Mouse (Mus musculus): Measurements from ENCODE around the gene Smox.

Smox gene

DNA sequence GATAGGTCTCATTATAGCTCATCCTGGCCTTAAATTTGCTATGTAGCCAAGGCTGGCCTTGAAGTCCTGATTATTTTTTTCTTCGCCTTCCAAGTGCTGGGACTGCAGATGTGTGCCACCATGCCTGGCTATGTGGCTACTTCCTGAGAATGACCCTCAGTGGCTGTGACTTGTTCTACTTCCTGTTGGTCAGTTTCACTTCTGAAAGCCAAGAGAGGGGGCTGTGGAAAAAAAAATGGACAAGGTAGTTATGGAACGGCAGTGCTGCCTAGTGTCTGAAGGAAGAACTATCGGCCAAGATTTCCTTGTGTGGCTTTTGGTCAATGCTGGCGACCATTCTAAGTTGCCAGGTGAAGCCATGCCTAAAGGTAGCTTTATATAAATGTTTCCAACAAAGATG, 26.3 kb downstream of the Smox start:
- DNase-seq: peak; percentile 62

DNA sequence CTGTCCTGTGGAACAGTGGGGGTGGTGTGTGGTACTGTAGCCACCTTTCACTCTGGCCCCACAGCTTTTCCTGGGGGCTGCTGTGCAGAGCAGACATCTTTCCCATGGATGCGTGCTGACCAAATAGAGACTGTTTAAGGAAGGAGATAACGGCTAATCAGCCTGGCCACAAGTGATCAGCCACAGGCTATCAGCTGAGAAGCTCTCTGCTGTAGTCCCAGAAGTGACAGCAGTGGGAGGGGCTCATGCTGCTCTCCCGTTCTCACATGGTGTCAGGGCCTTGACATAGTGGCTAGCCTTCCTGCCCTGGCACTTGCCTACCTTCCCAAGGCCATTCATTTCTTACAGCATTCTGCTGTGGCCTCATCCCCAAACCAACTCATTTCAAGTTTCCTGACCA, 27.5 kb downstream of the Smox start:
- DNase-seq: no peak

DNA sequence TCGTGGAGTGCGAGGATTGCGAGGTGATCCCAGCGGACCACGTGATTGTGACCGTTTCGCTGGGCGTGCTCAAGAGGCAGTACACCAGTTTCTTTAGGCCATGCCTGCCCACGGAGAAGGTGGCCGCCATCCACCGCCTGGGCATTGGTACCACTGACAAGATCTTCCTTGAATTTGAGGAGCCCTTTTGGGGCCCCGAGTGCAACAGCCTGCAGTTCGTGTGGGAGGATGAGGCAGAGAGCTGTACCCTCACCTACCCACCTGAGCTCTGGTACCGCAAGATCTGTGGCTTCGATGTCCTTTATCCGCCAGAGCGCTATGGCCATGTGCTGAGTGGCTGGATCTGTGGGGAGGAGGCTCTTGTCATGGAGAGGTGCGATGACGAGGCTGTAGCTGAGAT, 29.4 kb downstream of the Smox start:
- no peak for DNase-seq

DNA sequence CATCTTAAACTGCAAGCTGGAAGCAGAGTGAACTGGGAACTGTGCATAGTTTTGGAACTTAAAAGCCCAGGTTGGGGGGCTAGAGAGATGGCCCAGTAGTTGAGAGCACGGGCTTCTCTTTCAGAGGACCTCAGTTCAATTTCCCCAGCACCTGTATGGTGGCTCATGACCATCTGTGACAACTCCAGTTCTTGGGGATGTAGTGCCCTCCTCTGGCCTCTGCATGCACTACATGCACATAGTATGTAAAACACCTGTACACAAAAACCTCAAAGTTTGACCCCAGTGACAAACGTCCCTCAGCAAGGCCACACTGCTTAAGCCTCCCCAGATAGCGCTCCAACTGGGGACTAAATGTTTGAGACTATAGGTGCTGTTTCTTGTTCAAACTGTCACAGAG, 35.8 kb downstream of the Smox start:
- no peak for DNase-seq

DNA sequence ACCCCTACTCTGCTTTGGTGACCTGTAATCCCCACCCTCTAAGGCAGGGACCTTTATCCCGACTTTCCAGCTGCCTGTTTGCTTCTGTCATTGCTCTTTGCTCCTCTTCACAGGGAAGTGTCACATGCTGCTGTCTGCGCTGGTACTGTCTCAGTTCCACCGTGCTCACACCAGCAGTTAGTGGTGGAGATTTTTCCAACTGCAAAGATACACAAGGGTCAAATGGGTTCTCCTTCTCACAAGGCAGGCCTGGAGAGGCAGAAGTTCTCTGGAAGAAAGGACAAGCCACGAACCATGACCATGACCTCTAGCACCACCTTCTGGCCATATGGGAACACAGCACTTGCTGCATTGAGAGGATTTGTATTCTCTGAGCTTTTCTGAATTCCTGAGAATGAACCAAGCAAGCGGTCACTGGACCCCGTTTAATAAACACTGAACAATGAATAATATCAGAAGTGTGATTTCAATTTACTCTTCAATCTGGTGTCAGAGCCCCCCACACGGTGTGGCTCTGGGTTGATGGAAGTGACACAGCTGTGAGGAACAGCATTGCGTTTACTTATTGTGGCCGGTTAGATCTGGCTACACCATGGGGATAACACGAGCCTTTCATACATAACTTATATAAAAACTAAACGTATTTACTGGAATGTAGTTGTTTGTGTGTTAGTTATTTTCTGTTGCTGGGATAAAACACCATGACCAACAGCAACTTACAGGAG, 38.8 kb downstream of the Smox start:
- peak; percentile 66 for DNase-seq

DNA sequence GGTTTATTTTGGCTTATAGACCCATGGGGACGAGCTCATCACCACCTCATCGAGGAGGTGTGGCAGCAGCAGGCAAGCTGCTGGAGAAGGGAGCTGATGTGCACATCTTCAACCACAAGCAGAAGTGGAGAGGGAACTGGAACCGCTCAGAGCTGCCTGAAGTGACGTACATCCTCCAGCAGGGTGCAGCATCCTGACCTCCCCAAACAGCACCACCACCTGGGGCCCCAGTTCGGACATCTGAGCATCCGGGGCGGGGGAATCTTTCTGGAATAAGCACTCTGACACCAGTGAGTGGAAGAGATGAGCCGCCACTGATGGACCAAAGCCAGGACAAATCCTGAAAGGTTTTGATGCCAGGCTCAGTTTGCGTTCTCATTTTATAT, 39.3 kb downstream of the Smox start:
- no peak for DNase-seq

DNA sequence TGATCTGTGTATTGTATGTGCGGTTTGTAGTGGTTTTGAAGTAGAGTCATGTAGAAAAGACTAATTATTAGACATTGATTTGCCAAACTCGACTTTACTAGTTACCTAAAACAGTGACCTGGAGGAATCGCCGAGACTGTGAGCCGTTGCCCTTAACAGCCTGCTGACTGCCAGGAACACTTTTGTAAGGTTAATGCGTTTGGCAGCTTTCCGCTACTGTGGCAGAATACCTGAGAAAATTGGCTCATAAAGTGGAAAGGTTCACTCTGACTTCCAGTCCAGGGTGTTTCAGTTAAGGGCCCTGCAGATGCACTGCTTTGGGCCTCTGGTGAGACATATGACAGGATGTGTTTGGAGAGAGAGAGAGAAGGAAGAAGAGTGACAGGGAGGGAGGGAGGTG, 40.0 kb downstream of the Smox start:
- no peak for DNase-seq

DNA sequence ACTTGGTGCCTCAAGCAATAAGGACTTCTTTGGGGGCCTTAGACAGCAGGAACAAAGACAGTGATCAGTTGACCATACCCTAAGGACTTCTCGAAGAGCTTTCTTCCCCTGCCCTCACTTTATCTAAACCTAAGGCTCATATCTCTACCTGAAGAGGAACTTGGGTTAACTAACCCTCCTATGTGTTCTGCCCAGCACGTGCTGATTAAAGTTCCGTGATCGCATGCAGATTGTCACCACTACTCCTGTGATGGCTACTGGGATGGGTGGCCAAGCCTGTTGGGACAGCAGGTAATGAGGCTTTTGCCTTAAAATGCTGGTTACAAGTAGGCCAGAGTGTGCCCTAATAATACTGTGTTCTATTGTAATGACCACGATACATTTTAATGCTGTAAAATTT, 43.9 kb downstream of the Smox start:
- DNase-seq: no peak

DNA sequence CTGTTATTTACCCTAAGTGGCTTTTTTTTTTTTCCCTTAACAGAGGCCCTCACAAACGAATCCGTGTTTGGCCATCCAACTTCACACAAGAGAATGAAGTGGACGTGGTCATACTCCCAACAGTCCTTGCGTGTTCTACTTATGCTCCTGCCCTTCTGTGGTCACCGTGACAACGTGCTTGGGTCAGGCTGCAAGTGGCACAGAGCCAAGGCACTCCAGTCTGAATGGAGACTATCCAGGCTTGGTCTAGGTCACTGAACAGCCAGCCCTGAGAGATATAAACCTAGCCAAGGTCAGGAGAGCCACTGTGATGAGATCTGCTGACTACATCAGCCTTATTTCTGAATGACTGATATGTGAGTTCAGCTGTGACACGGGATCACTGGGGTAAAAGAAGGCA, 47.0 kb downstream of the Smox start:
- no peak for DNase-seq

DNA sequence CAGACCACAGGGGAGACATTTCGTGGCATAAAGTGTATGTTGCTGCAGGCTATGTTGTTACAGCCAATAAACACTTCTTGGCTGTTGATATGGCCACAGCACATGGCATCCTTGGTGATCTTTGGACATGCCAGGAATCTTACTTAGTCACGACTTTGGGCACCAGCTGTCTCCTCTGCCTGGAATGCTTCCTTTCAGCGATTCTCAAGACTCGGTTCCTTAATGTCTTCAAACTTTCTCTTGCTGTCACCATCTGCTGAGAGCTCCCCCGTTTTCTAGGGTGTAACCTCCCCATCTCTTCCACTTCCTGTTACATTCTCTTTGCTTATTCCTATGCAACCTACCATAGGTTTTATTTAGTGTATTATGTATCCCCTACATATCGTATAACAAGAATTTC, 48.5 kb downstream of the Smox start:
- DNase-seq: no peak

DNA sequence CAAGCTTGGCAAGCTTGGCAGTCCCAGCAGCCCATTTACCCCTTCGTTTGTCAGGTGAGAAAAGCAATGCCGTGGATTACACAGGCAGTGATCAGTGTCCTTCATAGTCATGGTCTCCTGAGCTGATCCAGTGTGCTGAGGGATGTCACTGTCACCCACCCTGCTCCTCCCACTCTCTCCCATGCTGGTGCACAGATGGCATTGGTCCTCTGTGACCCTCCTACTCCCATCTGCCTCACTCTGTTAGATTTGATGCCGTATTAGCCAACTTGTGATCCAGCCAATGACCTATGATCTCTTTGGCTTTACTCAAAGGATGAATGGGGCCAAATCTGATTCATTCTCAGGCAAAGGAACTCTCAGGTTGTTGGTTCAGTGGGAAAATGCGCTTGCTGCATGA, 50.4 kb downstream of the Smox start:
- peak; percentile 44 for DNase-seq

DNA sequence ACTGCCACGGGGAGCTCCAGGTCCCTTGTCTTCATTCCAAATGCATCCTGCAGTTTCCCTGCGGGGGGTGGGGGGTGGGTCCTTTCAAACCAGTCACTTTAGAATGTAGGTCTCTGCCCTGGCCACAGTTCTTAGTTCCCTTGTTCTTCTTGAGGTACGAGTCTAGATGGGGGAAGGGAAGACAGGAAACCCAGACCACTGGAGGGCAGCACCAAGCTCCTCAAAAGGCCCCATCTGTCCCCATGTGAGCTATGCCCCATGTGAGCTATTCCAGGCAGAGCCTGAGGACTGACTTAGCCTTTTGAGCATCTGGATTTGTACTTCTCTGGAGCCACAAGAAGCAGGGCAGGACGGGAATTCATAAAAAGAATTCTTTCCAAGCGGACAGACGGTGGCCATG, 51.2 kb downstream of the Smox start:
- DNase-seq: no peak

DNA sequence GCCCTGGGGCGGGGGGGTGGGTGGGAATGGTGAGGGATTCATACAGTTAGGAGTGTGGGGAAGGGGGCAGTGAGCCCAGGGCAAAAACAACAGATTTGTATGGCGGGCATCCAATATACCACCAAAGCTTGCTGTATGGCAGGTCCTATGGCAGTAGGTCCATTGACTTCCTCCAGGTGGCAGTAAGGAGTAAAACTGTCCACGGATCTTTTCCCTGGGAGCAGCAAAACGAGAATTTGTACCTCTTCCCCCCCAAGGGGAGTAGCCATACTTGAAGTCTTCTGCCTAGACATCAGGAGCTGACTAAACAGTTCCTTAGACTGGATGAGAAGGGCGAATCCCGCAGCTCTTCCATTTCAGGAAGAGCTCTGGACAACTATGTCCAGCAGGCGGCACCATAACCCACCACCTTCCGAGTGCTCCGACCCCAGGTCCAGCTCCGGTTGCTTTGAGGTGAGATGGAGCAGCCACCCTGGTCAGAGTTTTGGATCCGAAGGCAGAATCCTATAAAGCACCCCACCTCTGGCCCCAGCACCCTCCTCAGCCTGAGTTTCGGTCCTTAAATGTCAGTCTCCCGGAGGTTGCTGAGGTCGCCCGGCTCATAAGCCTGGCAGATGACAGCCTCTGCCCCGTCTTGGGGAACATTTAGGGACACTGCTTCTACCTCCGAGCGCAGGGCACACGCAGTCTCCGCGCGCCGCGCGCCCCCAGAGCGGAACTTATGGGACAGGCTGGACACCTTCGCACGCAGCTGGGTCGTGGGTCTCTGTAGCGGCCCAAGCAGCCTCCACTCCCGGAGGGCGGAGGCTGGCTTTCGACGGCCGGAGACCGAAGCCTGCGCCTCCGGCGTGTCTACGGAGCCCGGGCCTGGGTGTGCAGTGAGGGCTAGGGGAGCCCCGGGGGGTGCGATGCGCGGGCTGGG, 54.4 kb downstream of the Smox start:
- no peak for DNase-seq

DNA sequence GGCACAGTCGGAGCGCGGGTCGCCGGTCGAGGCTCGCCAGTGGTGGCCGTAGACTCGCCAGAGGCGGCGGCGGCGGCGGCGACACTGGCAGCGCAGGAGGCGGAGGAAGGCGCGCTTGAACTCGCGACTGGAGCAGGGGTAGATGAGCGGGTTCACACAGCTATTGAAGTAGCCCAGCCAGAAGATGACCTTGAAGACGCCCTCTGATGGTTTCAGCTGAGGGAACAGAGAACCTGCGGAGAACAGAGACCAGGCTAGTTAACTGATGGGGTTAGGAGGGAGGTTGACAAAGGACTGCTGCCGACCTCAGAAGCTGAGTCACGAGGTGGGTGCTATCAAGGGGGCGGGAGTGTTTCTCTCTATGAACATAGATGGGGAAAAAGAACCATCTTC, 55.0 kb downstream of the Smox start:
- DNase-seq: no peak

DNA sequence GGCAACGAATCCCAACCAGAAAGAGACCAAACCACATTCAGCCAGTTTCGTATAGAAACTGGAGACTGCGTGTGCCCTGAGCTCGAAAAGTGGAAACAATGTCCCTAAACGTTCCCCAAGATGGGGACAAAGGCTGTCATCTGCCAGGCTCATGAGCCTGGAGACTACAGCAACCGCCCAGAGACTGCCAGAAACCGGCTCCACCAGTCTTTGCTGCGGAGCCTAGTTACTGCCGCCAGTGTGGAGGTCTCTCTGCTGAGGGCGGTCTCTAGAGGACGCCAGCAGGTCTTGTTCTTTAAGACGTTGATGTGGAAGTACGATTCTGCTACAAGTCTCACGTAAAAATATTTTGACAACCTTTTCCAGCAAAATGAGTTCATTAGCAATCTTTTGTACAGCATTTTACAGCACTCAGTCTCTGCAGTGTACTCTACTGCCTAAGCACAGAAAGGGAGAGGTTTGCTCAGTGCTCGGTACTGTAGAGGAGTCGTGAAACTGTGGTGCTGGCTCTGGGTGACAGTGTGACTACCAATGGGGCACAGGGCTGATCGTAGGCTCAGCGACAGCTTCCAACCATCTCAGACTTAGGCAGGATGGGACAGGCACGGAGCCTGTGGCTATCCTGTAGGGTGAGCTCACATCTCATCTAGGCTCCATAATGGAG, 55.6 kb downstream of the Smox start:
- DNase-seq: no peak

DNA sequence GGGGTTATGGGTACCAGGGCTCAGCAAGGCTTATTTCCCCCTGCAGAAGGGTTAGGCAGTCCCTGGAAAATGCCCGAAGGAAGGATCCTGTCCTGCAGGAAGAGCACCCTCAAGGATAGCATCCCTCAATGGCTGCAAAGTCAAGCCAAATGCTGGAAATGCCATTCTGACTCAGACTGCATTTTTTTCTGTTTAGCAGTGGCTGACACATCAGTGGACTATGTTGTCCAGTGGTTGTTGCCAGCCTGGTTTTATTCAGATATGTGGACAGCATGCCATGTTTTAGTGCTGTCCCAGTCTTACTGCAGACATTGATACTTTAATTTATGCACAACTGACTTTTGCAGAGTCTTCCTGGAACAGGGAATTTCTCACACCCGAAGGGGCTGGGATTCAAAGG, 57.0 kb downstream of the Smox start:
- no peak for DNase-seq

DNA sequence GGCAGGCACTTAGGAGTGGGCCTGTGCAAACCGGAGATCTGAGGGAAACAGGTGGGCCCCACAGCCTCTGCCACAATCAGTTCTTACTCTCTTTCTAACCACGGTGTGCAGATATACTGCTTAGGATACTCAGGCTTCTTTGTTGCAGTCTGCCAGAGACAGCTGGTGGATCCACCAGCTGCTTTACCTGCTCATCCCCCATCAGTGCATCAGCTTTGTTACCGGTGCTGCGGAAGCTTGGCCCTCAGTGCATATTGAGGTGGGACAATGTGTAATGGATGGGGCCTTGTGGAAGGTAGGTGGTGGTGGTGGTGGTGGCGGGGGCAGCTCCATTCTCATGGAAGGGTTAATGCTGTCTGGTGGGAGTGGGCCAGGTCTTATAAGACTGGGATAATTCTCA, 57.8 kb downstream of the Smox start:
- no peak for DNase-seq

DNA sequence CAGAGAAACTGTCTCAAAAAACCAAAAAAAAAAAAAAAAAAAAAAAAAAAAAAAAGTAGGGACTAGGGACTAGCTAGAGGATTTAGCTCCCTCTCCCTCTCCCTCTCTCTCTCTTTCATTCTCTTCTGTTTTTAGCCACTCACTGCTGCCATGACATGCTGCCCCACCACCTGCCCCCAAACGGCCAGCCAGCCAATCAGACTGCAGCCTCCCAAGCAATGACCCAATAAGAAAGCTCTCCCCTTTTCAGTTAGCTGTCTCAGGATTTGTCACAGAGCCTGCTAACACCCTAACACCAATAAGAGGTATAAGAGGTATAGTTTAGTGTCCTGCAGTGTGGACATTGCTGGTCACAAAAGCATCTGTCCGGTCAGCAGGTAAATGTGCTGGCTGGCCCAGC, 59.2 kb downstream of the Smox start:
- DNase-seq: no peak

DNA sequence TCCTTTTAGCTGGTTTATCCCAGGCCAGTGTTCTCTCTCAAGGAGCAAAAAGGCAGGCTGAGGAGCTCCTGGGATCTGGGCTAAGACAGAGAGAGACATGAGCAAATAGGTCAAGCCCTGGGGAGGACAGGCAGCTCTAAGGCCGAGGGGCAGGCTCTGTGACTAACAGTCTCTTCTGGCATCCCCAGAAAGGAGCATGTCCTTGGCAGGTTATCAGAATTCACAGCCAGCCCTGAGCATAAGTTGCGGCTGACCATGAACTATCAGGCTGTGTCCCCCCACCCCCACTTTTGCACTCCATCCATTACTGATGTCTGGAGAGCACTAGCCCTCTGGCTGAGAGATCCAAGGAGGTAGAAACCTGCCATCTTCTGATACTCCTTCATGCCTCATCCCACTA, 59.6 kb downstream of the Smox start:
- DNase-seq: no peak

DNA sequence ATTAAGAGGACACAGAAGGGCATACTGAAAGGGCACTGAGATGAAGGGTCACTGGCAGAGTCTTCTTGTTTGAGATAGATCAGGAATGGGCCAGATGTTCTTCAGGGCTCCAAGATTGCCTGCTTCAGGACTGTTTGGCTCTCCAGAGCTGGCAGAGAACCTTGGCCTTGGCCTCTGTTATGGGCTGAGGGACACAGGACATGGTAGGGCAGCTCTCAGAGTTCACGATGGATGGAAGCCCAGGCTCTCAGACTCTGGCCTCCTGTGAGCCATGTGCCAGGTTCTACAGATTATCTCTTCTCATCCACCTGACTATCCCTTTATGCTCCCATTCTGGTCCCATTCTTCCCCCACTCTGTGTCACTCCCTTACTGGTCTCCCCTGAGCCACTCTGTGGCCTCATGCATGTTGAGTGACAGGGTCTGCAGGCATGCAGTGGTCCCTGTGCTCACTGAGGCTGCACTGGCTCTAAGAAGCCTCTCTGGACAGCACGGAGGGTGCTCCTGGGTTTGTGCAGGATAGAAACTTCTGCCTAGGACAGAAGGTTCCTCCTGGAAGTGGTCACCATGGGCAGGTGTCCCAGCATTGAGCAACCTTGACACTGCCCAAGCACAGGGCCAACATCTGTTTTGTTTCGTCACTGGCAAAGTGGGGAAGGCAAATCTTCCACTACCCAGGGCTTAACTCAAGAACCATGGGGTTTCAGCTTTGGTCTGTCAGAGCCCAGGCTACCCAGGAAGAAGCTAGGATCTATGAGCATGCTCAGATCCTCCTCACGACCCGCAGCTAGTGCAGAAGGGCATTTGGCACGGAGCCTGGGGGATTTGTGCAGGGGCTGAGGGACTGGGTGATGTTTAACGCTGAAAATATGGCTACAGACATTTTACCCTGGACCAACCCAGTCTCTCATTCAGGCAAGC, 60.7 kb downstream of the Smox start:
- no peak for DNase-seq

DNA sequence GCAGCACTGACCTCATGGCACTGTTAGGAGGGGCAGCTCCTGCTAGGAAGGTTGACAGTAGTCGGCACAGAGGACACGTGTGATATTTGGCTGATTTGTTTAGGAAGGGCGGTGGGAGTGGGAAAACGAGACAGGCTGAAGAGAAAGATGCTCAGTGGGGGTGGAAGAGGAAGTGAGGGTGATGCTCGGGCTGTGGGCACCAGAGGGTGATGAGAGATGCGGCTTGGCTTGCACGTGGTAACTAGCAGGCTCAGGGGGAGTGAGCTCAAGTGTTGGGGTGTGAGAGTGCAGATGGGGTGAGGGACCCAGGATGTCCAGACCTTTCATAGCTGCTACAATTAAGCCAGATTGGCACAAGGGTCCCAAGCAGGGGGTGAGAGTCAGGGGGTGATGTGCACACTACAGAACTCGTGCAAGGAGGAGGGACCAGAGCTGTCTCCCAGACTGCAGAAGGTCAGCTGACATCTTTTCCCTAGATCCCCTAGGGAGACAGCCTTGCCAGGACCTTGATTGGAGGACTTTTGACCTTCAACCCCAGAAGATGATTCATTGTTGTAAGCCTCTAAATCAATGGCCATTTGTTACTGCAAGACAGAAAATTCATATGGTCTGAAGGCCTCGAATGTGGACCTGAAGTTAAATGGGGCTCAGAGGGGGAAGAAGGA, 61.6 kb downstream of the Smox start:
- DNase-seq: no peak

DNA sequence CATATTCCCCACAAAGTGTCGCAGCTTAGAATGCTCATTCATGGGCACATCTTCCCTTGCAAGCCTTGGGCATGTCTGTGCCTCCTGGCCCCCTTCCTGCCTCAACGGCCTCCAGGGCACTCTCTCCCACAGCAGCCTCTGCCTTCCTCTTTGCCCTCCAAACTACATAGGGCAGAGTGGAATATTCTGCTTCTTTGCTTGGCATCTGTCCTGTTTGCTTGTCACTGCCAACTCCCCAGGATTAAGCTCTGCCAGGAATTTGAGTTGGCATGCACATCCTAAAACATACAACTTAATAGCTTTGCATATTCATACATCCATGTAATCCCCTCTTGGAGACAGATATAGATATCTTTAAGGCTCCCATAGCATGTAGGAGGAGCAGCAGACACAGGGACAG, 66.6 kb downstream of the Smox start:
- DNase-seq: no peak

All from layer of hippocampus, adult 9-11 months (tissue).